Mouse (Mus musculus): ENCODE measurements at regions not wholly inside any gene's neighbourhood (a gene's known extent, or its start where the extent isn't known, plus 50 kb on each side); places are given as distances from the start of the nearest gene placed in this dataset.

DNA sequence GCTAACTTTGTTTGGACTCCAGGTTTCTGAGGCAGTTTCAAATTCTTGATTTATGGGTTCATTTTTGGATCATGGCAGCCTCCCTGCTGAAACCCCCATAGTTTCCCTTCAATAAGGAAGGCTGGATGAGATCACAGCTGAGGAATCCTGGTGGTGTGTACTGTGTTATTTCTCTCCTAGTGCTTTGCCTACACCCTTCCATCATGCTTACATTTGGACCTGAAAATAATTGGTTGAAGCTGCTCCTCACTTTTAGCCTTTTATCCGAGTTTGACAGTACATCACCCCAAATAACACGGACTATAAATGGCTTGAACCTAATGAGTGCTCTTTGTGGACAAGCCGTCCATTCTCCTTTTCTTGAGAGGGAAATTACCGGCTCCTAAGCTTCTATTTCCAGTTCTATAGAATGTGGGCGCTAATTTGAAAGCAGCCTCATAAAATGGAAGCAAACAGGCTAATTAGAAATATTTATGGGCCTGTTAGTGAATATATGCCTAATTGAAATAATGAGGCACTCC is 122.5 kb upstream of the Nrsn1 start:
- Histone ChIP-seq H3K4me1 (ENCODE audit: insufficient read depth) (no peaks in the 10 kb centered on the region), H3K27ac (ENCODE audit: low read depth) (no peak overlapping the region), H3K4me3 (ENCODE audit: low read depth, low read length) (no peak overlapping the region), H3K9me3 (ENCODE audit: low read depth, low read length) (no peaks in the 10 kb centered on the region), H3K27me3 (ENCODE audit: insufficient read depth, low read length) (no peaks in the 10 kb centered on the region), H3K4me2 (no peak overlapping the region), H3K9ac (no peak overlapping the region), H3K36me3 (ENCODE audit: insufficient read depth) (no peaks in the 10 kb centered on the region)
- DNase-seq (no peak), ATAC-seq (ENCODE audit: insufficient read depth) (no peak)
- no peak for TF ChIP-seq CTCF (IDR thresholded peaks at IDR 0.05; ENCODE audit: low read depth)
- 86% methylated on average over 5 of the region's 5 CpGs for WGBS

DNA sequence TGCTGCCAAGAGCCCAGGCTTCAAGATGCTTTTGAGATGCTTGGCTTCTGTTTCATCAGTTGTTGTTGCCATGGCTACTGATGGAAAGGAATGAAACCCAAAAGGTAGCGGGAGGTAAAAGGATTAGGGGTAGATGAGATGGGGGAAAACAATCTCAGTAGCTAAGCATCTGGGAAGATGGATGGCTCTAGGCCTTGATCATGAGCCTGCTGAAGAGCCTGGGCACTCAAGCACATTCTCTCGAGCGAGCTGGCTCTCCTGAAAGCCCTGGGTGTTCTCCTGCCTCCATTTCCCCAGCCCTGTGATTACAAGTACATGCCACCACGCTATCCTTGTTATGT is 92.3 kb upstream of the Nrsn1 start:
- ATAC-seq (ENCODE audit: insufficient read depth) (no peak), DNase-seq (no peak)
- Histone ChIP-seq H3K4me2 (no peak overlapping the region), H3K4me3 (ENCODE audit: low read depth, low read length) (no peak overlapping the region), H3K27ac (ENCODE audit: low read depth) (no peak overlapping the region), H3K27me3 (ENCODE audit: insufficient read depth, low read length) (no peaks in the 10 kb centered on the region), H3K9me3 (ENCODE audit: low read depth, low read length) (no peaks in the 10 kb centered on the region), H3K4me1 (ENCODE audit: insufficient read depth) (no peaks in the 10 kb centered on the region), H3K9ac (no peak overlapping the region), H3K36me3 (ENCODE audit: insufficient read depth) (no peaks in the 10 kb centered on the region)
- WGBS = 68% methylated on average over 4 of the region's 4 CpGs
- no peak for TF ChIP-seq CTCF (IDR thresholded peaks at IDR 0.05; ENCODE audit: low read depth)

DNA sequence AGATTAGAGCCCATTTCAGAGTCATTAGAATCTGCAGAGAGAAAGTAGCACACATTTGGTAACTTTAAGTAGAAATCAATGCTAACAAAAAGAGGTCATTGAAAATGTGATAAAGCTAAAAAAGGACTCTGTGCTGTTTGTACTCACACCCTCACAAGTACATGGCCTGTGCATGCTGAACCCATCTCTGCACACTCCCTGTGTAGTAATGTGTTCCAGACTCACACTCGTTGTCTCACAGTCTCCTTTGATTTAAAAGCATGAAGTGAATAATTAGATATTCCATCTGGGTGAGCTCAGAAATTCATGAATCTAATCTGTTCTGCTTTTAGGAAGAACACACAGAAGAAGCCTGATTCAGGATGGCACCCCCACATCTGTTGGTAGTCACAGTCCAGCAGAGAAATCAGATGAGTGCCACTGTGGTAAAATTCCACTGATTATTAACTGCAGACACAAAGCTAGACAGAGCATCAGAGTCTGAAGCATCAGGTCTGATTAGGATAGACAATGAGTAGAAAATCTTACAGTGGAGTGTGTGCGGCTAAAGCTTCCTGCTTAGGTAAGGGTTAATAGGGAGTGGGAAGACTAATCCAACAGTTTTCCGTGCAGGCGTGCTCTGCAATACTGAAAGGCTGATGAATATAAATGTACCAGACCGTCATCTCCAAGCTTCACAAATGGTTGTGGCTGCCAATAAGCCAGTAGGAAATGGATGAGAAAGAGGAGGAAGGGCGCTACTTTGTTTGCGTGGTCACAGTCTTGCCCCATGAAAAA is 91.7 kb upstream of the Nrsn1 start:
- TF ChIP-seq CTCF (IDR thresholded peaks at IDR 0.05; ENCODE audit: low read depth) = no peak
- Histone ChIP-seq H3K4me1 (ENCODE audit: insufficient read depth) (no peaks in the 10 kb centered on the region), H3K36me3 (ENCODE audit: insufficient read depth) (no peaks in the 10 kb centered on the region), H3K9ac (no peak overlapping the region), H3K4me2 (no peak overlapping the region), H3K27ac (ENCODE audit: low read depth) (no peak overlapping the region), H3K4me3 (ENCODE audit: low read depth, low read length) (no peak overlapping the region), H3K27me3 (ENCODE audit: insufficient read depth, low read length) (no peaks in the 10 kb centered on the region), H3K9me3 (ENCODE audit: low read depth, low read length) (no peaks in the 10 kb centered on the region)
- no peak for ATAC-seq (ENCODE audit: insufficient read depth)
- WGBS = 65% methylated on average over 7 of the region's 7 CpGs
- no peak for DNase-seq

DNA sequence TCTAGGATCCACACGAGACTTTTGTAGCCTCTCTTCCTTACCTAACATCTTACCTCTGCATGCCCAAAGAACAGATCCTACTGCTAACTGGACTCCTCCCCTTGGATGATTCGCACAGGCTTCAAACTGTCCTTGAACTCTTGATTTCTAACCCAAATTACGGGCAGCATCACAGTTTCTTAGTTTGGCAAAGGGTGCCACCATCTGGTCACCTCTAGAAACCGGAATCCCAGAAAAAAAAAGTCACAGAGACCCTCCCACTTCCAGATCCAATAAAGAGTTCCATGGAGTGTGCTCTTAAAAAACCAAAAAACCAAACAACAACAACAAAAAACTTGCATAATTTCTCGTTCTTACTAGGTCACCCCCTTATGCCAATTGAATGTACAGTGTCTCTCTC is 77.3 kb upstream of the Nrsn1 start:
- no peaks in the 10 kb centered on the region for H3K9me3 ChIP-seq (ENCODE audit: low read depth, low read length)
- ATAC-seq (ENCODE audit: insufficient read depth) (no peak), DNase-seq (peak; percentile 35)
- no peaks in the 10 kb centered on the region for H3K36me3 ChIP-seq (ENCODE audit: insufficient read depth)
- WGBS = 46% methylated on average over 5 of the region's 5 CpGs
- H3K4me2 ChIP-seq = no peak overlapping the region
- no peak for TF ChIP-seq CTCF (IDR thresholded peaks at IDR 0.05; ENCODE audit: low read depth)
- H3K27ac ChIP-seq (ENCODE audit: low read depth) = no peak overlapping the region
- no peaks in the 10 kb centered on the region for H3K27me3 ChIP-seq (ENCODE audit: insufficient read depth, low read length)
- no peaks in the 10 kb centered on the region for H3K4me1 ChIP-seq (ENCODE audit: insufficient read depth)
- no peak overlapping the region for H3K4me3 ChIP-seq (ENCODE audit: low read depth, low read length)
- H3K9ac ChIP-seq = no peak overlapping the region

DNA sequence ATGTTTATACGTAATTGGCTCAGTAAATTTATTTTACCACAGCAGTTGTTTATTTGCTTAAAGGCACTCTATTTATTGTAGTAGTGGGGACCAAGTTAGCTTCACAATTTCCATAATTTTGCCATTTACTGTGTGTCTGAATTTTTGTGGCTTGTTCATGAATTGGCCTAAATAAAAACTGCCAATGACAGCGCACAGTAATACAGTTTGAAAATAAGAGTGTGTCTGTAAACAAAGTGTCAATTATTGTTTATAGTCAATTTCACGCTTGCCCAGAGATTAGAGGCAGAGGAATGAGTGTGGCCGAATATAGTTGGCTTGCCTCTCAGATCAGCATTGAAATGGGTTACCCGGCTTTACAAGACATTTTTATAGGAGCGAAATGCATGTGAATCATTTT is 73.0 kb upstream of the Nrsn1 start:
- Histone ChIP-seq H3K27ac (ENCODE audit: low read depth) (no peak overlapping the region), H3K4me3 (ENCODE audit: low read depth, low read length) (no peak overlapping the region), H3K36me3 (ENCODE audit: insufficient read depth) (no peaks in the 10 kb centered on the region), H3K9ac (no peak overlapping the region), H3K4me2 (no peak overlapping the region), H3K27me3 (ENCODE audit: insufficient read depth, low read length) (no peaks in the 10 kb centered on the region), H3K4me1 (ENCODE audit: insufficient read depth) (no peaks in the 10 kb centered on the region), H3K9me3 (ENCODE audit: low read depth, low read length) (no peaks in the 10 kb centered on the region)
- peak; percentile 65 for DNase-seq
- WGBS = 43% methylated on average over 6 of the region's 6 CpGs
- no peak for TF ChIP-seq CTCF (IDR thresholded peaks at IDR 0.05; ENCODE audit: low read depth)
- ATAC-seq (ENCODE audit: insufficient read depth) = peak; percentile 65

DNA sequence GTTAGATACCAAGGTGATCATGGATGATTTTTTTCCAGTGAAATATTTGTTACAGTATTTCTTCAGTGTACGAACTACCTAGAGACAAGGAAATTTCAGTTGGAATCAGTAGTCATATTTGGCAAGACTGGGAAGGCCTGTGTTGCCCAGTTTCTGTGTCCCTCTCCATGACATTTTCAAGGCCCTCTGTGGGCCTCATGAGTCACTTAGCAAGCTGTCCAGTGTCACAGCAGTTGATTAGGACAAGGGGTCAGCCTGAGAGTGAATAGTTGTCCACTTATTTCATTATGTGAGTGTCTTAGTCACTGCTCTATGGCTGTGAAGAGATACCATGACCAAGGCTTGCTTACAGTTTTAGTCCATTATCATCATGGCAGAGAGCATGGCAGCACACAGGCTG is 71.5 kb upstream of the Nrsn1 start:
- Histone ChIP-seq H3K27ac (ENCODE audit: low read depth) (no peak overlapping the region), H3K9me3 (ENCODE audit: low read depth, low read length) (no peaks in the 10 kb centered on the region), H3K4me2 (no peak overlapping the region), H3K36me3 (ENCODE audit: insufficient read depth) (no peaks in the 10 kb centered on the region), H3K4me3 (ENCODE audit: low read depth, low read length) (no peak overlapping the region), H3K9ac (no peak overlapping the region), H3K4me1 (ENCODE audit: insufficient read depth) (no peaks in the 10 kb centered on the region), H3K27me3 (ENCODE audit: insufficient read depth, low read length) (no peaks in the 10 kb centered on the region)
- WGBS = 88% methylated on average over 1 of the region's 1 CpGs
- TF ChIP-seq CTCF (IDR thresholded peaks at IDR 0.05; ENCODE audit: low read depth) = no peak
- DNase-seq = no peak
- ATAC-seq (ENCODE audit: insufficient read depth) = no peak

DNA sequence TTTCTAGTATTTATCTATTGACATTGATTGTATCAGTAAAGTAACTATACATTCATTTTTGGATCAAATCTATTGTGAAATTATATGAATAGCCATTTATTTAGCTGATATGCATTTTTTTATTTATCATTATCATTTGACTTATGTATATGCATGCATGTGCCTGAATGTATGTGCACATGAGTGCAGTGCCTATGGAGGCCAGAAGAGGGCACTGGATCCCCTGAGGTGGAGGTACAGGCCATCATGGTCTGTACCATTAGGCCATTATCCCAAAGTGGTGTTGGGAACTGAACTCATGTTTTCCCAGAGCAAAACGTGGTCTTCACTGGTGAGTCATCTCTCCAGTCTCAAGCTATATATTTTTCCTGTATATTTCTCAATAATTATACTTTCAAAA is 63.5 kb upstream of the Nrsn1 start:
- H3K27ac ChIP-seq (ENCODE audit: low read depth) = no peak overlapping the region
- TF ChIP-seq CTCF (IDR thresholded peaks at IDR 0.05; ENCODE audit: low read depth) = peak; percentile 36
- H3K27me3 ChIP-seq (ENCODE audit: insufficient read depth, low read length) = no peaks in the 10 kb centered on the region
- 90% methylated on average over 1 of the region's 1 CpGs for WGBS
- no peak overlapping the region for H3K4me2 ChIP-seq
- no peaks in the 10 kb centered on the region for H3K36me3 ChIP-seq (ENCODE audit: insufficient read depth)
- no peak overlapping the region for H3K4me3 ChIP-seq (ENCODE audit: low read depth, low read length)
- no peaks in the 10 kb centered on the region for H3K4me1 ChIP-seq (ENCODE audit: insufficient read depth)
- no peaks in the 10 kb centered on the region for H3K9me3 ChIP-seq (ENCODE audit: low read depth, low read length)
- no peak overlapping the region for H3K9ac ChIP-seq
- no peak for DNase-seq
- ATAC-seq (ENCODE audit: insufficient read depth) = no peak

Measured in lung, embryonic 14.5 days (tissue).